Mouse (Mus musculus): Measurements from ENCODE around the gene Tmx2. TPM values are rescaled to one million over a fixed set of nuclear protein-coding genes. Genes with fewer than 3 reads are reported as not detected.

Tmx2 gene
- total RNA-seq (2018; cell fraction: chromatin; rRNA removed): 10 to 100 TPM in 7 of 26 experiments, 1 to 10 TPM in 18, under 1 TPM in 1; 0.62 to 18.8 (median 7.2) TPM
- 100 to 1,000 TPM in 4 of 26 experiments, 10 to 100 TPM in 22; 47.8 to 119 (median 74.6) TPM for total RNA-seq (2018; cell fraction: cytosol; rRNA removed)
- 10 to 100 TPM in 25 of 26 experiments, 1 to 10 TPM in 1; 9.1 to 88.8 (median 45.2) TPM for total RNA-seq (2018; cell fraction: nucleus; rRNA removed)
- polyA plus RNA-seq (2018): 50.9 to 82.2 TPM (median 59.6 TPM) in 3 replicates

DNA sequence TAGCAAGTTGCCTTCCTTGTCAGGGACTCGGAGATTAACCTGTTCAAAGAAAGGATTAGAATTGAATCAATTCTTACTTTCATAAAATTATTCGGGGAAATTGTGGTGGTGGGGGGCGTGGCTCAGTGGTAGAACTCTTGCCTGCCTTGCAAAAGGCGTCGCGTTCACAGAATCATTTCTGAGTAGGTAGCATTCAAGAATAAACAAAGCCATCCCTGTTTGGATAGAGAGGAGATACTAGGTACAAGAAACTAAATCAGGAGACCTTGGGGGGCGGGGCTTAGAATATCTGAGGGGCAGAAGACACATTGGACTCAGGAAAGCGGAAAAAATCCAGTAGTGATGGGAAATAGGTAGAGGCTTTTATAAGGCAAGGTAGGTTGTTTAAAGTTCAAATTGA, at the start of gene Tmx2:
TSS of gene Tmx2 (minus strand) at position 125 of the 400 bp plus-strand sequence.
- Histone ChIP-seq H3K27ac (peak within 1 kb of the TSS; percentile 50), H3K4me3 (ENCODE audit: inconsistent target) (peak within 1 kb of the TSS; percentile 88), H3K79me2 (ENCODE audit: inconsistent target) (peaks cover 55% of the 10 kb centered on the region), H3K36me3 (ENCODE audit: inconsistent target) (0 out of 2 replicates have a peak, but pooled peaks cover 4% of the 10 kb centered on the region)
- WGBS (ENCODE audit: missing documents): 13% methylated on average over 8 of the region's 8 CpGs

DNA sequence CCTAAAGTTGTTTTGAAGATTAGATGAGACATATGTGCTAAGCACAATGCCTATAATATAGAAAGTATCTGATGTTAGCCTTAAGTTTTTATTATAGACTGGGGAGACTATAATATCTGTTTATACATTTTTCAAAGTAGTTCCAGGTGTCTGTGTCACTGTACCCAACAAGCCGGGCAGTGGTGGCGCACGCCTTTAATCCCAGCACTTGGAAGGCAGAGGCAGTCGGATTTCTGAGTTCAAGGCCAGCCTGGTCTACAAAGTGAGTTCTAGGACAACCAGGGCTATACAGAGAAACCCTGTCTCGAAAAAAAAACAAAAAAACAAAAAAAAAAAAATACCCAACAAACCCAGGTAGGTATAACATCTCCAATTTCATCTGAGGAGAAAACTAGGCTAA, 49.3 kb upstream of the Tmx2 start:
- WGBS (ENCODE audit: missing documents): 92% methylated on average over 5 of the region's 5 CpGs
- peak overlapping the region; percentile 81; the same call in 1 of the 2 replicates for H3K4me3 ChIP-seq (ENCODE audit: inconsistent target)
- H3K27ac ChIP-seq: peak overlapping the region; percentile 78
- peaks cover 14% of the 10 kb centered on the region; the same call in 1 of the 2 replicates for H3K36me3 ChIP-seq (ENCODE audit: inconsistent target)
- peaks cover 39% of the 10 kb centered on the region for H3K79me2 ChIP-seq (ENCODE audit: inconsistent target)

DNA sequence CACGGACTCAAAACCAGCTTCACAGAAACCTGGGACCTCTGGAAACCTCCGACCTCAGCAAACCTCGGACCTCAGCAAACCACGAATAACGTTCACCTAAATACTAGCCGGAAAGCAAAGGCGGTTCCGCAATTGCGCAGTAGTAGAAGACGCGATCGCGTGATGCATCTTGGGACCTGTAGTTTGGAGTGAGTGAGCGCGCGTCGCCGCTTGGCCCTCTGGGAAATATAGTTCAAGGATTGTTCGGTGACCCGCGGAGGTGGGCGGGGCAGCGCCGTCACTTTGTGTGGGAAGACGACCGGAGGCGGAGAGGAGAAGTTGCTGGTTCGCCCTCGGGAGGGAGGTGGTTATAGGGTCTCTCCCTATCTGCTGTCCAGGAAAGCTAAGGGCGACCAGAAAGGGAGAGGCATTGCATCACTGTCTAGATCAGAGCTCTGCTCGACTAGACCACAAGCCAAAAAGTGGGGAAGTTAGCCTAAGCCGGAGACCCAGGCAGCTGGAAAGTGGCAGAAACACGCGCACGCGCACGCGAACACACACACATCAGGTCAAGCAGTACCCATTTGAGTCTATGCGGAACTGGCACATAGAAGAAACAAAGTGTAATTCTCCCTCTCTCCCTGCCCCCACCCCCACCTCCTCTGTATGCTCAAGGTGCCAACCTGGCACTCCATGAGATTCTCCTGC, 48.4 kb upstream of the Tmx2 start, which contains the start of gene Clp1:
TSS of gene Clp1 (minus strand) at position 179 of the 687 bp plus-strand sequence.
- Histone ChIP-seq H3K79me2 (ENCODE audit: inconsistent target) (peaks cover 45% of the 10 kb centered on the region), H3K27ac (peak within 1 kb of the TSS; percentile 78), H3K36me3 (ENCODE audit: inconsistent target) (peaks cover 17% of the 10 kb centered on the region; the same call in 1 of the 2 replicates), H3K4me3 (ENCODE audit: inconsistent target) (peak within 1 kb of the TSS; percentile 81)
- under 1% methylated on average over 39 of the region's 39 CpGs for WGBS (ENCODE audit: missing documents)

DNA sequence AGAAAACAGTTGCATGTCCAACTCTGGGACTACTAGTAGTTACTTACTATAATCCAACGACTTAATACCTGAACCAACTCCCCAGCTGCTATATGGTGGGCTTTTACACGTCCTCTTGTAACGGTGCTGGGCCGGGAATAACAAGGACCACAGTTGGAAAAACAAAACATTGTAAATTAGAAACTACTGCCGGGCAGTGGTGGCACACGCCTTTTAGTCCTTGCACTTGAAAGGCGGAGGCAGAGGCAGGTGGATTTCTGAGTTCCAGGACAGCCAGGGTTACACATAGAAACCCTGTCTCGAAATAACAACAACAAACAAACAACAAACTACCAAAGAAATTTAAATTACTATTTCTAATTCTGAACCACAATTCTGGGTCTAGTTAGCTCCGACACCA, 47.8 kb upstream of the Tmx2 start:
- Histone ChIP-seq H3K4me3 (ENCODE audit: inconsistent target) (peak overlapping the region; percentile 81), H3K27ac (peak overlapping the region; percentile 78), H3K79me2 (ENCODE audit: inconsistent target) (peaks cover 49% of the 10 kb centered on the region), H3K36me3 (ENCODE audit: inconsistent target) (peaks cover 17% of the 10 kb centered on the region; the same call in 1 of the 2 replicates)
- whole genome bisulfite sequencing (ENCODE audit: missing documents): 2% methylated on average over 9 of the region's 9 CpGs

DNA sequence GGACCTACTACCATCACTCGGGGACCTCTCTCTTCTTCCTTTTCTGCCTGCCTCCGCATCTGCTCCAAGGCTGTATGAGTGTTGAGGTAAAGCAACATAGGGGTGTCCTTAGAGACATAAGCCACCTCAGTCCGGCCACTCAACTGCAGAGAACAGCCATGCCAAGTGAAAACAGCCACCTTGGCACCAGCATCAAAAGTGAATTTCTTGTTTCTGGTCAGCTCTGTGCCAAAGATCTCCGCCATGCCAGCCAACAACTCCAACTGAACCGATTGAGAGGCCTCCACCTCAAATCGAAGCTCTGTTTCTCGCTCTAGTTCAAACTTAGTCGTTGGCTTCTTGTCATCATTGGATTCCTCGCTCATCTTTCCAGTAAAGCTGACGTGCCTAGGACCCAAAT, 46.8 kb upstream of the Tmx2 start:
- Histone ChIP-seq H3K27ac (no peak overlapping the region), H3K4me3 (ENCODE audit: inconsistent target) (peak overlapping the region; percentile 81; the same call in 1 of the 2 replicates), H3K36me3 (ENCODE audit: inconsistent target) (peaks cover 17% of the 10 kb centered on the region; the same call in 1 of the 2 replicates), H3K79me2 (ENCODE audit: inconsistent target) (peaks cover 49% of the 10 kb centered on the region)
- 92% methylated on average over 10 of the region's 10 CpGs for WGBS (ENCODE audit: missing documents)

DNA sequence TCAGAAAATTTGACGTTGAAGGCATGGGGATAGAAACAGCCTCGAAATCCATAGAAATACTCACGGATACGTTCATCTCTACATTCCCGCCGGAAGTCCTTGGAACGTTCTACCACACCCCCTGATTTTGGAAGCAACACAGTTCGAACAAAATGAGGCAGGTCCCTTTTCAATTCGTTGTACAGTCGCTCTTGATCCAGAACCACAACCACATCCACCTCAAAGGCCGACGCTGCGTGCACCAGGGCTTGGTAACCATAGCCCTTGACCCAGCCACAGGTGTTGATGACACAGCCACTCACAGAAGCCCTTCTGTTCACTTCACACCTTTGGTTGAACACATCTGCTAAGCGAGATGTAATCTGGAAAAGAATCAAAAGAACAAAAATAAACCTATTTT, 44.9 kb upstream of the Tmx2 start:
- Histone ChIP-seq H3K79me2 (ENCODE audit: inconsistent target) (peaks cover 49% of the 10 kb centered on the region), H3K4me3 (ENCODE audit: inconsistent target) (no peak overlapping the region), H3K36me3 (ENCODE audit: inconsistent target) (peaks cover 17% of the 10 kb centered on the region; the same call in 1 of the 2 replicates), H3K27ac (no peak overlapping the region)
- 92% methylated on average over 13 of the region's 14 CpGs for WGBS (ENCODE audit: missing documents)

DNA sequence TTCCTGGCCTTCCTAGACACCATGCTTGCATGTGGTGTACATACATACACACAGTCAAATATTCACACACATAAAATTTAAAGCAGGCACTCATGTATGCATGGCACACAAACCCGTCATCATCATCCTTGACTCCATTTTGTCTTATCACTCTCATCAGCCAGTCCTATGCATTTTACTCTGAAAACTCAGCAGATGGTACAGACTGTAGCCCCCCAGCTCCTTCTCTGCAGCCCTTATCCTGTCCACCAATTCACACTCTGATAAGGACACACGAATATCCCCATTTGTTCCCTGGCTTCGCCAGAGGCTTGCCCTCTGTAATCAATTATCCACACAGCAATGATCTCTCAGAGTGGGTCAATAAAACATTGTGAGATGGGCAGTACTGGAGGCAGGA, 42.2 kb upstream of the Tmx2 start:
- H3K36me3 ChIP-seq (ENCODE audit: inconsistent target): peaks cover 17% of the 10 kb centered on the region; the same call in 1 of the 2 replicates
- H3K79me2 ChIP-seq (ENCODE audit: inconsistent target): peaks cover 39% of the 10 kb centered on the region
- H3K27ac ChIP-seq: no peak overlapping the region
- no peak overlapping the region for H3K4me3 ChIP-seq (ENCODE audit: inconsistent target)
- 92% methylated on average over 3 of the region's 3 CpGs for WGBS (ENCODE audit: missing documents)

DNA sequence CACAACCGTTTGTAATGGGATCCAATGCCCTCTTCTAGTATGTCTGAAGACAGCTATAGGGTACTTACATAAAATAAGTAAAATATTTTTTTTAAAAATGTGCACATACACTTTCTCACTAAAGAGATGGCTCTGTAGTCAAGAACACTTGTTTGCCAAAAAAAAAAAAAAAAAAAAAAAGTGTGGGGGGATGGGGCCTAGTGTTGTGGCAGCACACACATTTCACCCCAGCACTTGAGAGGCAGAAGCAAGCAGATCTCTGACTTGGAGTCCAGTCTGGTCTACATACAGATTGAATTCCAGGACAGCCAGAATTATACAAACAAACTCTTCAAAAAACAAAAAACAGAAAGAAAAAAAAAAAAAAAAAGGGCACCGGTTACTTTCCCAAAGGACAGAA, 41.8 kb upstream of the Tmx2 start:
- Histone ChIP-seq H3K4me3 (ENCODE audit: inconsistent target) (no peak overlapping the region), H3K79me2 (ENCODE audit: inconsistent target) (peaks cover 35% of the 10 kb centered on the region), H3K36me3 (ENCODE audit: inconsistent target) (peaks cover 17% of the 10 kb centered on the region; the same call in 1 of the 2 replicates), H3K27ac (no peak overlapping the region)
- 83% methylated on average over 1 of the region's 2 CpGs for WGBS (ENCODE audit: missing documents)

DNA sequence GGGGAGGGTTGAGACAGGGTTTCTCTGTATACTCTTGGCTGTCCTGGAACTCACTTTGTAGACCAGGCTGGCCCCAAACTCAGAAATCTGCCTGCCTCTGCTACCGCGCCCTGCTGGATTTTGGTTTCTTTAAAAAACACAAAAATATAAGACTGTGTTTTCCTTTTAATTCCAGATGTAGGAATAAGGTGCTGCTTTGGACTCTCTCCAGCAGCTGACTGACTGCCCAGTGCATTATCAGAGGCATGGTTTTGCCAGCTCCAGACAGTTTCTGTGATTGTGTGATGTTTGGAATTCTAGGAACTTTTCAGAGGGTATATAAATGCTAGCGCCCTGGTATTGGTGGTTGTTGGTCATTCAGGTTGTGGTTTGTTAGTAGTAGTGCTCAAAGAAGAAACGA, 38.4 kb upstream of the Tmx2 start:
- 92% methylated on average over 4 of the region's 4 CpGs for WGBS (ENCODE audit: missing documents)
- Histone ChIP-seq H3K36me3 (ENCODE audit: inconsistent target) (no peaks in the 10 kb centered on the region), H3K79me2 (ENCODE audit: inconsistent target) (peaks cover 25% of the 10 kb centered on the region), H3K4me3 (ENCODE audit: inconsistent target) (no peak overlapping the region), H3K27ac (no peak overlapping the region)

DNA sequence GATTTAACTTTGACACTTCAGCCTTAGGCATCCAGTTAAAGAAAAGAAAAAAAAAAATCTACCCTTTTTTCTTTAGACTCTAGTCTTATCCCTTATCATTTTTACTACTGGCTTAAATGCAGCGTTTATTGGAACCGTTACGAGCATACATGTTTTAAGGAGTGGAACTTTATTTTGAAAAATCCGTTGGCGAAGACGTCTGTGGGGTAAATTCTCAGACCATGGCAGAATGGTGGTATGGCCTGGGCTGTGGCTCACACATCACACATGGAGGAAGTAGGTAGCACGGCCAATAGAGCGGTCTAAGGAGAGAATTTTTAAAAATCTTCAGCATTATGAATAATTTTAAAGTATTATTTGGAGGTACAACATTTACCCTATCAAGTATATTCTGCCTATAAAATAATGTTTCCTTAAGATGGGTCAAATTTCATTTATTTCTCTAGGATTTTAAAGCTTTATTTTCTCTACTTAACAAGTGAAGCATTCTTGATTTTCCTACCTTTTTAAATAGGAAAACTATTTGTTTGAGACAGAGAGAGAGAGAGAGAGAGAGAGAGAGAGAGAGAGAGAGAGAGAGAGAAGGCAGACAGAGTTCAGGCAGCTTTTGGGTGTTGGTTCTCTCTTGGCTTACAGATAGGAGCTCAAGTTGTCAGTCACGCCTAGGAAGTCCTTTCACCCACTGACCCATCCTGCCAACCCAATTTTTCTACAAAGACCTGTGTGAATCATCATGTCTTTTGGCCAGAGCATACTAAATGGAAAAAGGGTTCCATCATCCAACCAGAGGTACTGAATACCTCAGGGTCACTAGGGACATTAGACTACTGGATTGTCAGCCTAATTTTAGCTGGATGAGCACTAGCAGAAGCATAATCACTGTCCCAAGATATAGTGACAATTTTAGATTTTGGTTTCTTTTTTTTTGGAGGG, 37.7 kb upstream of the Tmx2 start:
- H3K79me2 ChIP-seq (ENCODE audit: inconsistent target): peaks cover 27% of the 10 kb centered on the region
- 31% methylated on average over 9 of the region's 9 CpGs for WGBS (ENCODE audit: missing documents)
- peak overlapping the region; percentile 59 for H3K4me3 ChIP-seq (ENCODE audit: inconsistent target)
- H3K27ac ChIP-seq: peak overlapping the region; percentile 83
- H3K36me3 ChIP-seq (ENCODE audit: inconsistent target): no peaks in the 10 kb centered on the region

DNA sequence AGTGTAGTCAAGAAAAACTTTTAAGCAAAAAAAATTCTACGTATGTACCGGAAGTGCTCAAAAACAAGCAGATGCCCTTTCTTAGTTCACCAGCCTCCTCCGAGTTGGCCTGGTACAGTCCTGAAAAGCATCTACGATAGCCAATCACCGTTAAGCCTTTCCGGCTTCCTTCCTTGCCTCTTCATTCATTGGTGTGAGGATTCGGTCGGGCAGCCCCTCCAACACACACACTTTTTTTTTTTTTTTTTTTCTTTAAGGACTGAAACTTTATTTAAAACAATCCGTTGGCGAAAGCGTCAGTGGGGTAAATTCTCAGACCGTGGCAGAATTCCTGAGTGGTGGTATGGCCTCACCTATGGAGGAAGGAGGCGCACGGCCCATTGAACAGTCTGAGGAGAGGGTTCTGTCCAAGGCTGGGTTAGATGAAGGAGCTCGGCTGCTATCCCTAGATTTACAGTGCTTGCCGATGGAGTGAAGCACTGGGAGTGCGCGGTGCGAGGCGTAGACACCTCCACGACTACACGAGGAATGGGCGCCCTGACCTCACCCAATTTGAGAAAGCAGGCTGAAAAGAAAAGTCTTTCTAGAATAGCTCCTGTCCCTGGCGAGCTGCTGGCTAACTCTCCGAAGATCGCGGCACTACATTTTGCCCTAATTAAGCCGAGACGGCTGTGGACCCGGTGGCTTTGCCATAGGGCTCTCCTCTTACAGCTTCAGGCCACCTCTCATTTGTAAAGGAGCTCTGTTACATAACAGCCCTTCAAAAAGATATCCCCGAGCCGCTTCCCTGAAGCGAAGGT, 36.8 kb upstream of the Tmx2 start:
- Histone ChIP-seq H3K36me3 (ENCODE audit: inconsistent target) (peaks cover 2% of the 10 kb centered on the region; the same call in 1 of the 2 replicates), H3K27ac (peak overlapping the region; percentile 83), H3K79me2 (ENCODE audit: inconsistent target) (peaks cover 37% of the 10 kb centered on the region), H3K4me3 (ENCODE audit: inconsistent target) (peak overlapping the region; percentile 59)
- WGBS (ENCODE audit: missing documents): 2% methylated on average over 33 of the region's 33 CpGs

DNA sequence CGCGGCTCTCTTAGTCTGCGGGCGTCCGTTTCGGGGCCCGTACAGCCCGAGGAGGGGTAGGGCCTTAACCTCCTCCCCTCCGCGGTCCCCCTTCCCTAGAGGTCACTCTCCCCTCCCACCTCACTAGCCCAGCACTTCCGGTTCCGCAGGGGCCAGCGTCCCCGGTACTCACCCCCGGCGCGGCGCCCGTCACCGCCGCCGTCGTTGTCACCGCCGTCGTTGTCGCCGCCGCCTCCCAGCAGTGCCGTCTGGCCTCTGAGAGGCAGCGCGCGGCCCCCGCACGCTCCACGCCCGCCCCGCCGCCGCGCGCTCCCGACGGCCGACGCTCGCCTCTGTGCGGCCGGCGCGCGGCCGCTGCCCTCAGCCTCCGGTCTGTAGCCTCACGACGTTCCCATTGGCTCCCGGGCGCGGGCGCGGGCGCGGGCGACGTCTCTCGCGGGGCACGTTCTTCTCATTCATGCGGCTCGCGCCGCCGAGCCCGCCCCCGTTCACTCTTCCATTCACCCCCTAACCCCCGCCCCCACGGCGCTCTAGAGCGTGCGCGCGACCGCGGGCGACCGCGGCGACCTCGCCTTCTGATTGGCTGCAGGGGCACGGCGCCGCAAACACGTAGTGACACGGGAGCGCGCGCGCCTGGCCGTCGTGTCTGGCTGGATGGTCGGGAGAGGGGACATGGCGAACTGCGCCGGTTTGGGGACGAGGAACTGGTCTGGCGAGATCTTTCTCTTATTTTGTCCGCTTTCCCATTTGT, 36.0 kb upstream of the Tmx2 start, which contains the start of gene Zdhhc5:
TSS of gene Zdhhc5 (minus strand) at position 370 of the 751 bp plus-strand sequence.
- H3K36me3 ChIP-seq (ENCODE audit: inconsistent target): peaks cover 9% of the 10 kb centered on the region; the same call in 1 of the 2 replicates
- WGBS (ENCODE audit: missing documents): under 1% methylated on average over 105 of the region's 107 CpGs
- peak within 1 kb of the TSS; percentile 83 for H3K27ac ChIP-seq
- H3K79me2 ChIP-seq (ENCODE audit: inconsistent target): peaks cover 44% of the 10 kb centered on the region
- peak within 1 kb of the TSS; percentile 91 for H3K4me3 ChIP-seq (ENCODE audit: inconsistent target)

DNA sequence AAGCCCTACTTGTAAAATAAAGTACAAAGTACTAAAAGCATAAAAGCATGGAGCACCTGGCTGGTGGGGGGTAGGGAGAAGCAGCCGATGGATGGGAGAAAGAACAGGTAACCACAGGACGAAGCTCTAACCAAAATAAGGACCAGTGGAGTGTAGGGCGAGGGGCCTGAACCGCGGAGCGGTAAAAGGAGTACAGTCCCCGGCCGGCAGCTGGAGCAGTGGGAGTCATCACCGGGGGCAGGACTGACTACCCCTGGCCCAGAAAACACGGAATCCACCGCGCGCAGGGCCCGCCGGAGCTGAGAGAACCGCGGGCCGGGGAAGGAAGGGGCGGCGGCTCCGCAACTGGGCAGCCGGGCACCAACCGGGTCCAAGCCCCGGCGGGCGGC, 35.5 kb upstream of the Tmx2 start:
- Histone ChIP-seq H3K4me3 (ENCODE audit: inconsistent target) (peak overlapping the region; percentile 91), H3K27ac (peak overlapping the region; percentile 47), H3K79me2 (ENCODE audit: inconsistent target) (peaks cover 50% of the 10 kb centered on the region), H3K36me3 (ENCODE audit: inconsistent target) (peaks cover 9% of the 10 kb centered on the region; the same call in 1 of the 2 replicates)
- 0% methylated on average over 18 of the region's 26 CpGs for WGBS (ENCODE audit: missing documents)
